Mouse (Mus musculus): ENCODE measurements around the gene Ablim1. TPM values are rescaled to one million over a fixed set of nuclear protein-coding genes. Genes with fewer than 3 reads are reported as not detected.

Ablim1 gene
- polyA plus RNA-seq, 1 experiment, result 9.8 TPM

DNA sequence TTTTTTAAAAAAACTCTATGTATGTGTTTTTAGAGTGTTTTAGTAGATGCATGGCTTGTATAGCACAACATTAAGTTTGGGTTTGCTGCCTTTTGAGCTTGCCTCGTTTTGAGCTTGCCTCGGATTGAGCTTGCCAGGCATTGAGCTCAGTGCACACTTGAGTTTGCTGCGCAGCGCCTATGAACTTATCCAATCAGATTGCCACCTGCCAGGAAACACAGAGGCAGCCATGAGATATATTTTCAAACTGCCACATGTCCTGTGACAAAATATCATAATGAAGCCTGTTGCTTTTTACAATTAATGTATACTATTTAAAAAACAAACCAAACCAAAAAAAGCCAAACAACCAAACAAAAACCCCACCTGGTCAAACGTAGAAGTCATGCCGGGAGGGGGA, 16.5 kb upstream of the Ablim1 start:
- Histone ChIP-seq H3K79me3 (ENCODE audit: low read depth) (no peaks in the 10 kb centered on the region), H3K27me3 (ENCODE audit: control insufficient read depth, insufficient read depth, insufficient read length) (no peaks in the 10 kb centered on the region), H3K4me3 (ENCODE audit: insufficient read depth, poor library complexity, severe bottlenecking) (no peak overlapping the region), H3K36me3 (ENCODE audit: control insufficient read depth, insufficient read depth) (no peaks in the 10 kb centered on the region), H3K79me2 (ENCODE audit: control insufficient read depth, insufficient read depth) (no peaks in the 10 kb centered on the region), H3ac (ENCODE audit: control insufficient read depth, insufficient read length, low read depth) (no peak overlapping the region)
- TF ChIP-seq MAX (IDR thresholded peaks at IDR 0.05) (no peak), FOSL1 (IDR thresholded peaks at IDR 0.05; ENCODE audit: insufficient read depth, low read length, poor library complexity, severe bottlenecking) (no peak), MYOG (IDR thresholded peaks at IDR 0.05; ENCODE audit: control insufficient read depth, extremely low read depth, insufficient read length) (no peak)

GRCm38 (mm10) chr19:57330309-57330708, 15.6 kb upstream of the Ablim1 start:
- no peaks in the 10 kb centered on the region for H3K27me3 ChIP-seq (ENCODE audit: control insufficient read depth, insufficient read depth, insufficient read length)
- no peak overlapping the region for H3K4me3 ChIP-seq (ENCODE audit: insufficient read depth, poor library complexity, severe bottlenecking)
- H3K79me2 ChIP-seq (ENCODE audit: control insufficient read depth, insufficient read depth), result no peaks in the 10 kb centered on the region
- no peaks in the 10 kb centered on the region for H3K79me3 ChIP-seq (ENCODE audit: low read depth)
- no peaks in the 10 kb centered on the region for H3K36me3 ChIP-seq (ENCODE audit: control insufficient read depth, insufficient read depth)
- H3ac ChIP-seq (ENCODE audit: control insufficient read depth, insufficient read length, low read depth), result no peak overlapping the region
- TF ChIP-seq CTCF (IDR thresholded peaks at IDR 0.05; ENCODE audit: control insufficient read depth, insufficient read depth, insufficient read length) (no peak), USF1 (IDR thresholded peaks at IDR 0.05; ENCODE audit: low read depth) (no peak), MYOD1 (IDR thresholded peaks at IDR 0.05; ENCODE audit: control insufficient read depth, insufficient read length, low read depth) (no peak), FOSL1 (IDR thresholded peaks at IDR 0.05; ENCODE audit: insufficient read depth, low read length, poor library complexity, severe bottlenecking) (no peak), MAX (IDR thresholded peaks at IDR 0.05) (no peak), CEBPB (IDR thresholded peaks at IDR 0.05; ENCODE audit: low read depth) (no peak), MYOG (IDR thresholded peaks at IDR 0.05; ENCODE audit: control insufficient read depth, extremely low read depth, insufficient read length) (no peak)

- H3K36me3 ChIP-seq (ENCODE audit: control insufficient read depth, insufficient read depth), result no peaks in the 10 kb centered on the region
- no peak overlapping the region for H3K4me3 ChIP-seq (ENCODE audit: insufficient read depth, poor library complexity, severe bottlenecking)
- H3ac ChIP-seq (ENCODE audit: control insufficient read depth, insufficient read length, low read depth), result no peak overlapping the region
- no peaks in the 10 kb centered on the region for H3K79me2 ChIP-seq (ENCODE audit: control insufficient read depth, insufficient read depth)
- TF ChIP-seq CEBPB (IDR thresholded peaks at IDR 0.05; ENCODE audit: low read depth) (no peak), MYOG (IDR thresholded peaks at IDR 0.05; ENCODE audit: control insufficient read depth, extremely low read depth, insufficient read length) (no peak), FOSL1 (IDR thresholded peaks at IDR 0.05; ENCODE audit: insufficient read depth, low read length, poor library complexity, severe bottlenecking) (no peak), MYOD1 (IDR thresholded peaks at IDR 0.05; ENCODE audit: control insufficient read depth, insufficient read length, low read depth) (no peak), USF1 (IDR thresholded peaks at IDR 0.05; ENCODE audit: low read depth) (no peak), CTCF (IDR thresholded peaks at IDR 0.05; ENCODE audit: control insufficient read depth, insufficient read depth, insufficient read length) (peak; percentile 7)
- no peaks in the 10 kb centered on the region for H3K27me3 ChIP-seq (ENCODE audit: control insufficient read depth, insufficient read depth, insufficient read length)
- H3K79me3 ChIP-seq (ENCODE audit: low read depth), result no peaks in the 10 kb centered on the region
These were observed 14.1 kb upstream of the Ablim1 start for GRCm38 (mm10) chr19:57328792-57329191.

- Histone ChIP-seq H3K79me2 (ENCODE audit: control insufficient read depth, insufficient read depth) (no peaks in the 10 kb centered on the region), H3K27me3 (ENCODE audit: control insufficient read depth, insufficient read depth, insufficient read length) (no peaks in the 10 kb centered on the region), H3K36me3 (ENCODE audit: control insufficient read depth, insufficient read depth) (no peaks in the 10 kb centered on the region), H3K79me3 (ENCODE audit: low read depth) (no peaks in the 10 kb centered on the region), H3K4me3 (ENCODE audit: insufficient read depth, poor library complexity, severe bottlenecking) (no peak overlapping the region), H3ac (ENCODE audit: control insufficient read depth, insufficient read length, low read depth) (no peak overlapping the region)
- TF ChIP-seq CEBPB (IDR thresholded peaks at IDR 0.05; ENCODE audit: low read depth) (no peak), CTCF (IDR thresholded peaks at IDR 0.05; ENCODE audit: control insufficient read depth, insufficient read depth, insufficient read length) (no peak), MYOD1 (IDR thresholded peaks at IDR 0.05; ENCODE audit: control insufficient read depth, insufficient read length, low read depth) (no peak), MYOG (IDR thresholded peaks at IDR 0.05; ENCODE audit: control insufficient read depth, extremely low read depth, insufficient read length) (no peak), FOSL1 (IDR thresholded peaks at IDR 0.05; ENCODE audit: insufficient read depth, low read length, poor library complexity, severe bottlenecking) (no peak), MAX (IDR thresholded peaks at IDR 0.05) (no peak), USF1 (IDR thresholded peaks at IDR 0.05; ENCODE audit: low read depth) (no peak)
These were observed 13.6 kb upstream of the Ablim1 start for GRCm38 (mm10) chr19:57328269-57328668.

DNA sequence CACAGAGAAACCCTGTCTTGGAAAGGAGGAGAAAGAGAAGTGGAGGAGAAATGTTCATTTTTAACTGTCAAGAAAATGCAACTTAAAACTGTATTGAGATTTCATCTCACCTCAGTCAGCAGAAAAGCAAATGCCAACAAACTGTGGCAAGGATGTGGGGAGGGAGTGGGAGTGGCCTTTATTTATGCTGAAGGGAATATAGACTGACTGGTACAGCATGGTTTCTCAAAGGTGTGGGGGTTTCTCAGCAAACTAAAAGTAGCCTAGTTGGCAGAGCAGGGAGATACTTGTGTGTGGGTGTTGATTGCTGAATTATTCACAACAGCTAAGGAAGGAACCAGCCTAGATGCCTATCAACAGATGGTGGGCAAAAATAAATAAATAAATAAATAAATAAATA, 13.0 kb upstream of the Ablim1 start:
- H3ac ChIP-seq (ENCODE audit: control insufficient read depth, insufficient read length, low read depth), result no peak overlapping the region
- H3K79me3 ChIP-seq (ENCODE audit: low read depth), result no peaks in the 10 kb centered on the region
- no peaks in the 10 kb centered on the region for H3K79me2 ChIP-seq (ENCODE audit: control insufficient read depth, insufficient read depth)
- no peaks in the 10 kb centered on the region for H3K36me3 ChIP-seq (ENCODE audit: control insufficient read depth, insufficient read depth)
- H3K27me3 ChIP-seq (ENCODE audit: control insufficient read depth, insufficient read depth, insufficient read length), result no peaks in the 10 kb centered on the region
- TF ChIP-seq MYOG (IDR thresholded peaks at IDR 0.05; ENCODE audit: control insufficient read depth, extremely low read depth, insufficient read length) (no peak), FOSL1 (IDR thresholded peaks at IDR 0.05; ENCODE audit: insufficient read depth, low read length, poor library complexity, severe bottlenecking) (no peak), CTCF (IDR thresholded peaks at IDR 0.05; ENCODE audit: control insufficient read depth, insufficient read depth, insufficient read length) (no peak), CEBPB (IDR thresholded peaks at IDR 0.05; ENCODE audit: low read depth) (no peak)
- no peak overlapping the region for H3K4me3 ChIP-seq (ENCODE audit: insufficient read depth, poor library complexity, severe bottlenecking)

- TF ChIP-seq FOSL1 (IDR thresholded peaks at IDR 0.05; ENCODE audit: insufficient read depth, low read length, poor library complexity, severe bottlenecking), result no peak
- peak; percentile 38 for TF ChIP-seq CTCF (IDR thresholded peaks at IDR 0.05; ENCODE audit: control insufficient read depth, insufficient read depth, insufficient read length)
- no peak for TF ChIP-seq USF1 (IDR thresholded peaks at IDR 0.05; ENCODE audit: low read depth)
- no peak overlapping the region for H3ac ChIP-seq (ENCODE audit: control insufficient read depth, insufficient read length, low read depth)
- no peak overlapping the region for H3K4me3 ChIP-seq (ENCODE audit: insufficient read depth, poor library complexity, severe bottlenecking)
- H3K79me2 ChIP-seq (ENCODE audit: control insufficient read depth, insufficient read depth), result no peaks in the 10 kb centered on the region
- no peaks in the 10 kb centered on the region for H3K27me3 ChIP-seq (ENCODE audit: control insufficient read depth, insufficient read depth, insufficient read length)
- H3K79me3 ChIP-seq (ENCODE audit: low read depth), result no peaks in the 10 kb centered on the region
- H3K36me3 ChIP-seq (ENCODE audit: control insufficient read depth, insufficient read depth), result no peaks in the 10 kb centered on the region
These were observed 11.1 kb upstream of the Ablim1 start for GRCm38 (mm10) chr19:57325748-57326300.

Measured in C2C12 (cell line).